Mouse (Mus musculus): ENCODE data around the gene Me1. TPM values are rescaled to one million over a fixed set of nuclear protein-coding genes. Genes with fewer than 3 reads are reported as not detected.
A peak's percentile ranks its signal among the peaks of the same experiment; 100 is the strongest.

The Me1 gene
- polyA plus RNA-seq, 1 experiment from 2014 or later = 40.8 TPM

DNA sequence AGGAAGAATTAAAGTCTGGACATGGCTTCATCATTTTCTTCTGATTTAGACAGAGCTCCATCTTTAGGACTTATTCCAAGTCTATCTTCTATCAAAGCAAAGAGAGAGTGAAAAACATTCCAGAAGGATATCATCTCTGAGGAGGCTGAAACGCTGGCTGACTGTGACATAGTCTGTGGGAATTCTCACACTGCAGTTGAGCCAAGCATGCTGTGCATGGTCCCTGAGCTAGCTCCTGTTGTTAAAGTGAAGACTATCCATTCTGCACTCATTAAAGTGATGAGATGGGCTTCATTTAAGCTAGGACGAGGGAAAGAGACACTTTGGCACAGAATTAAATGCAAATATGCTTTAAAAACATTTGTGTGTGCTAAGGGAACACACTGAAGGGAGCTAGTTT, 20.8 kb upstream of the Me1 start:
- WGBS = 47% methylated on average over 2 of the region's 2 CpGs
- Histone ChIP-seq H3K27me3 (replicated peaks; ENCODE audit: control insufficient read depth, insufficient read depth, low read length) (no peaks in the 10 kb centered on the region), H3K9ac (ENCODE audit: low read depth, low read length) (no peak overlapping the region), H3K27ac (ENCODE audit: low read depth, low read length) (no peak overlapping the region), H3K4me1 (ENCODE audit: control insufficient read depth, insufficient read depth, low read depth, low read length) (no peaks in the 10 kb centered on the region), H3K4me3 (ENCODE audit: low read length) (no peak overlapping the region), H3K36me3 (ENCODE audit: control insufficient read depth, insufficient read depth, low read length) (no peaks in the 10 kb centered on the region), H3K9me3 (ENCODE audit: control insufficient read depth, low read length) (no peaks in the 10 kb centered on the region), H3K4me2 (ENCODE audit: low read length) (no peak overlapping the region)
- no peak for ATAC-seq

DNA sequence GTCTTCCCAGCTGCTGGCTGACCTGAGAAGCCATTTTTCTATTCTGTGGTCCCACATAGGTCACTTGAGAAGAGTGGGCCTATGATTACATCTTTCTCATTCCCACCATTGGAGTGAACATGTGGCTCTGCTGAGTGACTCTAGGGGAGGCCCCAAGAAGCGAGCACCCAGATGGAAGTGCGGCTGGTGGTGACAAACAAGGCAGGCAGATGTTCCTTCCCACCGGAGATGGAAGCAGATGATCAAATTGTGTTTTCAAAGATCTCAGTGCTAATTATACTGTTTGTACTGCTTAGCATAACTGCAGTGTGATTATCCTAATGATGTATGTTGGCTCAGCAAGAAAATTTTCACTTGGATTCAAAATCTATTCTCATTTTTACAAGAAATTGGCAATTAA, 18.3 kb upstream of the Me1 start:
- no peak overlapping the region for H3K4me3 ChIP-seq (ENCODE audit: low read length)
- no peaks in the 10 kb centered on the region for H3K9me3 ChIP-seq (ENCODE audit: control insufficient read depth, low read length)
- 79% methylated on average over 3 of the region's 3 CpGs for WGBS
- no peaks in the 10 kb centered on the region for H3K4me1 ChIP-seq (ENCODE audit: control insufficient read depth, insufficient read depth, low read depth, low read length)
- H3K27ac ChIP-seq (ENCODE audit: low read depth, low read length) = no peak overlapping the region
- no peak for ATAC-seq
- no peak overlapping the region for H3K9ac ChIP-seq (ENCODE audit: low read depth, low read length)
- H3K36me3 ChIP-seq (ENCODE audit: control insufficient read depth, insufficient read depth, low read length) = no peaks in the 10 kb centered on the region
- no peak overlapping the region for H3K4me2 ChIP-seq (ENCODE audit: low read length)
- H3K27me3 ChIP-seq (replicated peaks; ENCODE audit: control insufficient read depth, insufficient read depth, low read length) = no peaks in the 10 kb centered on the region

DNA sequence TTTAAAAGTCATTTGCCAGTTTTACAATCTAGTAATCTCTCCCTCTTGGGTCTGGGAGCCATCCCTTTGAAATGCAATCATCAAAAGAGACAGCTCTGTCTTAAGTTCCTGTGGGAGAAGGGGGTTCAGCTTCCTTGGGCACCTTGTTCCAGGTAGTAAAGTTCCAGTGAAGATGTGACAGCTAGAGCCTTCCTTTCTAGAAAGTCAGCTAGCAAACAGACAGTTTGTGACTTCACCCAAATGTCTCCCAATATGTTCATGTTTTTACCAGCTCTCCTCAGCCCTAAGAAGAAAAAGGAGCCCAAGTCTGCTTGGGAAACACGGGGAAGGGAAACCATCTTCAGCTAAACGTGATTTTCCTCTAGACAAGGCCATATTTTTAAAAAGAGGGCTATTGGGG, 16.9 kb upstream of the Me1 start:
- Histone ChIP-seq H3K4me3 (ENCODE audit: low read length) (no peak overlapping the region), H3K9ac (ENCODE audit: low read depth, low read length) (no peak overlapping the region), H3K4me2 (ENCODE audit: low read length) (no peak overlapping the region), H3K27me3 (replicated peaks; ENCODE audit: control insufficient read depth, insufficient read depth, low read length) (no peaks in the 10 kb centered on the region), H3K36me3 (ENCODE audit: control insufficient read depth, insufficient read depth, low read length) (no peaks in the 10 kb centered on the region), H3K27ac (ENCODE audit: low read depth, low read length) (no peak overlapping the region), H3K9me3 (ENCODE audit: control insufficient read depth, low read length) (no peaks in the 10 kb centered on the region), H3K4me1 (ENCODE audit: control insufficient read depth, insufficient read depth, low read depth, low read length) (no peaks in the 10 kb centered on the region)
- ATAC-seq = no peak
- 71% methylated on average over 2 of the region's 2 CpGs for WGBS

DNA sequence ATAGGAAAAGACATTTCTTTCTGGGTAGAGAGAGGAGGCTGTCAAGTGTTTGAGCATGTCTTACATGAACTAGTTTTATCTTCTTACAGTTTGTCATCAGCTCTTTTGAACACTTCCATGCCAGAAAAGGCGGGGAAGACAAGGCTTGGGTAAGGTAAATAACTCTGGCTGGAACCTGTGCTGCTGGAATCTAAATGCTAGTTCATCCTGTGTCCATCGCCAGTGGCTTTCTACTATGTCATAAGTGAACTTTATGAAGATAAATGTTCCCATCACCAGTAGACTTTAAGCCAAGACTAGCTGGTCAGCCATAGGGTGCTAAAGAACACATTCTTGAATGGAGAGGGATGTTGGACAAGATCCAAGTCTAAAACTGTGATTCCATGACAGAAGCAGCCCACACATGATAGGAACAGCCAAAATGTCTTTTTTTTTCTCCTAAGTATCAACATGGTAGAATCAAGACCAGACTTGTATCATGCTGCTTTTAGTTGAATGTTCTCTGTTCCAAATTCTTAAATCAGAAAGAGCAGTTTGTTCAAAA, 14.4 kb upstream of the Me1 start:
- Histone ChIP-seq H3K36me3 (ENCODE audit: control insufficient read depth, insufficient read depth, low read length) (no peaks in the 10 kb centered on the region), H3K27ac (ENCODE audit: low read depth, low read length) (no peak overlapping the region), H3K9ac (ENCODE audit: low read depth, low read length) (no peak overlapping the region), H3K27me3 (replicated peaks; ENCODE audit: control insufficient read depth, insufficient read depth, low read length) (no peaks in the 10 kb centered on the region), H3K4me1 (ENCODE audit: control insufficient read depth, insufficient read depth, low read depth, low read length) (no peaks in the 10 kb centered on the region), H3K4me2 (ENCODE audit: low read length) (no peak overlapping the region), H3K4me3 (ENCODE audit: low read length) (no peak overlapping the region), H3K9me3 (ENCODE audit: control insufficient read depth, low read length) (no peaks in the 10 kb centered on the region)
- 93% methylated on average over 2 of the region's 2 CpGs for WGBS
- ATAC-seq = no peak

- Histone ChIP-seq H3K27ac (ENCODE audit: low read depth, low read length) (no peak overlapping the region), H3K4me3 (ENCODE audit: low read length) (no peak overlapping the region), H3K9me3 (ENCODE audit: control insufficient read depth, low read length) (no peaks in the 10 kb centered on the region), H3K36me3 (ENCODE audit: control insufficient read depth, insufficient read depth, low read length) (no peaks in the 10 kb centered on the region), H3K27me3 (replicated peaks; ENCODE audit: control insufficient read depth, insufficient read depth, low read length) (no peaks in the 10 kb centered on the region), H3K9ac (ENCODE audit: low read depth, low read length) (no peak overlapping the region), H3K4me1 (ENCODE audit: control insufficient read depth, insufficient read depth, low read depth, low read length) (no peaks in the 10 kb centered on the region), H3K4me2 (ENCODE audit: low read length) (no peak overlapping the region)
- no peak for ATAC-seq
- WGBS = 64% methylated on average over 6 of the region's 6 CpGs
Observed at GRCm38 (mm10) chr9:86708921-86709320, 13.2 kb upstream of the Me1 start.

DNA sequence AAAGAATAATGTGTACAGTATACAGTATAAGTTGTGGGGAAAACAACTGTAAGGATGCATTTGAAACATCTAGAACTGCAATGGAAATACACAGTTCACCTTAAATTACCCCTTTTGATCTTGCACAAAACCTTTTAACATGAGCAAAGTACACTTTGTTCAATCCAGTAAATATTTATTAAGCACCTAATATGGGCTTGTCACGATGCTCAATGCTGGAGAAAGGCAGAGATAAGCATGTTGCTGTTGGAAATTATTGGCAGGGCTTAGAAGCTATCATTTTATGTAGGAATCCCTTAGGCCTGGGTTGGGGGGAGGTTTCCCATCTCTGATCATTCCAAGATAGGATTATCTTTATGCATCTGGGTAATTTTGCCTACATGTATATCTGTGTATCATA, 11.7 kb upstream of the Me1 start:
- Histone ChIP-seq H3K36me3 (ENCODE audit: control insufficient read depth, insufficient read depth, low read length) (no peaks in the 10 kb centered on the region), H3K4me2 (ENCODE audit: low read length) (no peak overlapping the region), H3K9ac (ENCODE audit: low read depth, low read length) (no peak overlapping the region), H3K27me3 (replicated peaks; ENCODE audit: control insufficient read depth, insufficient read depth, low read length) (no peaks in the 10 kb centered on the region), H3K9me3 (ENCODE audit: control insufficient read depth, low read length) (no peaks in the 10 kb centered on the region), H3K4me1 (ENCODE audit: control insufficient read depth, insufficient read depth, low read depth, low read length) (no peaks in the 10 kb centered on the region), H3K4me3 (ENCODE audit: low read length) (no peak overlapping the region), H3K27ac (ENCODE audit: low read depth, low read length) (no peak overlapping the region)
- ATAC-seq = no peak
- WGBS = 69% methylated on average over 1 of the region's 1 CpGs

- Histone ChIP-seq H3K4me2 (ENCODE audit: low read length) (no peak overlapping the region), H3K9me3 (ENCODE audit: control insufficient read depth, low read length) (no peaks in the 10 kb centered on the region), H3K27me3 (replicated peaks; ENCODE audit: control insufficient read depth, insufficient read depth, low read length) (no peaks in the 10 kb centered on the region), H3K27ac (ENCODE audit: low read depth, low read length) (no peak overlapping the region), H3K4me3 (ENCODE audit: low read length) (no peak overlapping the region), H3K36me3 (ENCODE audit: control insufficient read depth, insufficient read depth, low read length) (no peaks in the 10 kb centered on the region), H3K4me1 (ENCODE audit: control insufficient read depth, insufficient read depth, low read depth, low read length) (no peaks in the 10 kb centered on the region), H3K9ac (ENCODE audit: low read depth, low read length) (no peak overlapping the region)
- ATAC-seq = no peak
- WGBS = 29% methylated on average over 2 of the region's 2 CpGs
Observed at GRCm38 (mm10) chr9:86701844-86702243, 6.1 kb upstream of the Me1 start.

GRCm38 (mm10) chr9:86701264-86701663, 5.5 kb upstream of the Me1 start:
- H3K4me1 ChIP-seq (ENCODE audit: control insufficient read depth, insufficient read depth, low read depth, low read length) = no peaks in the 10 kb centered on the region
- H3K4me2 ChIP-seq (ENCODE audit: low read length) = no peak overlapping the region
- peak; percentile 56; the same call in 1 of the 2 replicates for ATAC-seq
- no peak overlapping the region for H3K4me3 ChIP-seq (ENCODE audit: low read length)
- WGBS = 42% methylated on average over 5 of the region's 5 CpGs
- no peak overlapping the region for H3K9ac ChIP-seq (ENCODE audit: low read depth, low read length)
- no peaks in the 10 kb centered on the region for H3K36me3 ChIP-seq (ENCODE audit: control insufficient read depth, insufficient read depth, low read length)
- no peaks in the 10 kb centered on the region for H3K9me3 ChIP-seq (ENCODE audit: control insufficient read depth, low read length)
- H3K27me3 ChIP-seq (replicated peaks; ENCODE audit: control insufficient read depth, insufficient read depth, low read length) = no peaks in the 10 kb centered on the region
- no peak overlapping the region for H3K27ac ChIP-seq (ENCODE audit: low read depth, low read length)

DNA sequence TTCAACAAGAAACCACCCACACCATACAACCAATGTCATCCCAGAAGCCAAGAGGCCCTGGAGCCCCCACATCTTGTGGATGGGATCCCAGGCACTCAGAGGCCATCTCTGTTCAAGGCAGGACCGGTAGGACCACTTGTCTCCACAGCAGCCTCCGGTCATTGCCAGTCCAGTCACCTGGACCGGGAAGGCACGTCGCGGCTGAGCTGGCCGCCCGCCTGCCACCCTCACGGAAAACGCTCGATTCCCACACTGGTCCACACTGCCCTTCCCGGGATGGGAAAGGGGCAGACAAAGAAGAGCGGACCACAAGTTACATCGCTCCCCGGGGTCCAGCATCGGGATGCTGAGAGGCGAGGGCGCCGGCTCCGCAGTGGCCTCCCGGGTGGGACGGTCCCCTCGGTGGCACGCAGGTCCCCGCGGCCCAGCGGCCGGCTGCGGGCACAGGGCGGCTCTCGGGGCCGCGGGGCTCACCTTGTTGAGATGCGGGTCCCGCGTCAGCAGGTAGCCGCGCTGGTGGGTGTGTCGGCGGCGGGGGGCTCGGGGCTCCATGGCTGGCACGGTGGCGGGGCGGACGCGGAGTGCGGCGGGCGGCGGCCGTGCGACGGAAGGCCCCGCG, 445 bp downstream of the Me1 start:
- Histone ChIP-seq H3K27ac (ENCODE audit: low read depth, low read length) (peak overlapping the region; percentile 77), H3K9ac (ENCODE audit: low read depth, low read length) (peak overlapping the region; percentile 85), H3K4me1 (ENCODE audit: control insufficient read depth, insufficient read depth, low read depth, low read length) (no peaks in the 10 kb centered on the region), H3K27me3 (replicated peaks; ENCODE audit: control insufficient read depth, insufficient read depth, low read length) (no peaks in the 10 kb centered on the region), H3K9me3 (ENCODE audit: control insufficient read depth, low read length) (no peaks in the 10 kb centered on the region), H3K4me2 (ENCODE audit: low read length) (peak overlapping the region; percentile 76), H3K4me3 (ENCODE audit: low read length) (peak overlapping the region; percentile 82), H3K36me3 (ENCODE audit: control insufficient read depth, insufficient read depth, low read length) (no peaks in the 10 kb centered on the region)
- peak; percentile 77 for ATAC-seq
- 0% methylated on average over 42 of the region's 56 CpGs for WGBS
